Mouse (Mus musculus): ENCODE data around the gene Mrps12. TPM values are rescaled to one million over a fixed set of nuclear protein-coding genes. Genes with fewer than 3 reads are reported as not detected.

Gene Mrps12
- polyA plus RNA-seq, 1 experiment, result 53.5 TPM

- H3K27ac ChIP-seq (ENCODE audit: insufficient read depth, low read length), result no peak overlapping the region
- H3K4me1 ChIP-seq (ENCODE audit: control insufficient read depth, insufficient read depth, low read length), result peaks cover 10% of the 10 kb centered on the region
- no peaks in the 10 kb centered on the region for H3K9me3 ChIP-seq (replicated peaks; ENCODE audit: control insufficient read depth, insufficient read depth, low read length, poor library complexity, severe bottlenecking)
- TF ChIP-seq EP300 (IDR thresholded peaks at IDR 0.05; ENCODE audit: insufficient read depth, low read depth, low read length) (no peak), CTCF (IDR thresholded peaks at IDR 0.05; ENCODE audit: low read depth, low read length) (no peak), POLR2A (IDR thresholded peaks at IDR 0.05; ENCODE audit: insufficient read depth, low read length) (no peak)
- no peak overlapping the region for H3K9ac ChIP-seq (ENCODE audit: low read depth, poor library complexity, severe bottlenecking)
- H3K27me3 ChIP-seq (ENCODE audit: control insufficient read depth, insufficient read depth, low read length, poor library complexity, severe bottlenecking), result no peaks in the 10 kb centered on the region
- no peaks in the 10 kb centered on the region for H3K36me3 ChIP-seq (ENCODE audit: control insufficient read depth, insufficient read depth, low read length, poor library complexity, severe bottlenecking)
- no peak overlapping the region for H3K4me3 ChIP-seq (ENCODE audit: low read depth, low read length)
Observed at GRCm38 (mm10) chr7:28785161-28785560, 43.5 kb upstream of the Mrps12 start.

- Histone ChIP-seq H3K36me3 (ENCODE audit: control insufficient read depth, insufficient read depth, low read length, poor library complexity, severe bottlenecking) (no peaks in the 10 kb centered on the region), H3K9me3 (replicated peaks; ENCODE audit: control insufficient read depth, insufficient read depth, low read length, poor library complexity, severe bottlenecking) (no peaks in the 10 kb centered on the region), H3K4me1 (ENCODE audit: control insufficient read depth, insufficient read depth, low read length) (peaks cover 7% of the 10 kb centered on the region), H3K27me3 (ENCODE audit: control insufficient read depth, insufficient read depth, low read length, poor library complexity, severe bottlenecking) (no peaks in the 10 kb centered on the region), H3K4me3 (ENCODE audit: low read depth, low read length) (no peak overlapping the region), H3K27ac (ENCODE audit: insufficient read depth, low read length) (no peak overlapping the region), H3K9ac (ENCODE audit: low read depth, poor library complexity, severe bottlenecking) (no peak overlapping the region)
- TF ChIP-seq CTCF (IDR thresholded peaks at IDR 0.05; ENCODE audit: low read depth, low read length) (no peak), POLR2A (IDR thresholded peaks at IDR 0.05; ENCODE audit: insufficient read depth, low read length) (no peak), EP300 (IDR thresholded peaks at IDR 0.05; ENCODE audit: insufficient read depth, low read depth, low read length) (no peak)
Observed at GRCm38 (mm10) chr7:28781261-28781663, 39.6 kb upstream of the Mrps12 start.

GRCm38 (mm10) chr7:28780857-28781256 lies 39.2 kb upstream of the Mrps12 start:
- TF ChIP-seq POLR2A (IDR thresholded peaks at IDR 0.05; ENCODE audit: insufficient read depth, low read length), result no peak
- no peak for TF ChIP-seq EP300 (IDR thresholded peaks at IDR 0.05; ENCODE audit: insufficient read depth, low read depth, low read length)
- no peak for TF ChIP-seq CTCF (IDR thresholded peaks at IDR 0.05; ENCODE audit: low read depth, low read length)
- no peaks in the 10 kb centered on the region for H3K36me3 ChIP-seq (ENCODE audit: control insufficient read depth, insufficient read depth, low read length, poor library complexity, severe bottlenecking)

GRCm38 (mm10) chr7:28780067-28780658 lies 38.5 kb upstream of the Mrps12 start:
- Histone ChIP-seq H3K27ac (ENCODE audit: insufficient read depth, low read length) (no peak overlapping the region), H3K9ac (ENCODE audit: low read depth, poor library complexity, severe bottlenecking) (no peak overlapping the region), H3K36me3 (ENCODE audit: control insufficient read depth, insufficient read depth, low read length, poor library complexity, severe bottlenecking) (no peaks in the 10 kb centered on the region), H3K4me1 (ENCODE audit: control insufficient read depth, insufficient read depth, low read length) (peaks cover 7% of the 10 kb centered on the region), H3K27me3 (ENCODE audit: control insufficient read depth, insufficient read depth, low read length, poor library complexity, severe bottlenecking) (no peaks in the 10 kb centered on the region), H3K9me3 (replicated peaks; ENCODE audit: control insufficient read depth, insufficient read depth, low read length, poor library complexity, severe bottlenecking) (no peaks in the 10 kb centered on the region), H3K4me3 (ENCODE audit: low read depth, low read length) (no peak overlapping the region)
- TF ChIP-seq EP300 (IDR thresholded peaks at IDR 0.05; ENCODE audit: insufficient read depth, low read depth, low read length), result no peak
- TF ChIP-seq CTCF (IDR thresholded peaks at IDR 0.05; ENCODE audit: low read depth, low read length), result peak; percentile 73
- TF ChIP-seq POLR2A (IDR thresholded peaks at IDR 0.05; ENCODE audit: insufficient read depth, low read length), result no peak

More at GRCm38 (mm10) chr7:28780857-28781256, 39.2 kb upstream of the Mrps12 start:
- Histone ChIP-seq H3K27ac (ENCODE audit: insufficient read depth, low read length) (no peak overlapping the region), H3K27me3 (ENCODE audit: control insufficient read depth, insufficient read depth, low read length, poor library complexity, severe bottlenecking) (no peaks in the 10 kb centered on the region), H3K4me3 (ENCODE audit: low read depth, low read length) (no peak overlapping the region), H3K9me3 (replicated peaks; ENCODE audit: control insufficient read depth, insufficient read depth, low read length, poor library complexity, severe bottlenecking) (no peaks in the 10 kb centered on the region), H3K4me1 (ENCODE audit: control insufficient read depth, insufficient read depth, low read length) (peaks cover 7% of the 10 kb centered on the region), H3K9ac (ENCODE audit: low read depth, poor library complexity, severe bottlenecking) (no peak overlapping the region)

DNA sequence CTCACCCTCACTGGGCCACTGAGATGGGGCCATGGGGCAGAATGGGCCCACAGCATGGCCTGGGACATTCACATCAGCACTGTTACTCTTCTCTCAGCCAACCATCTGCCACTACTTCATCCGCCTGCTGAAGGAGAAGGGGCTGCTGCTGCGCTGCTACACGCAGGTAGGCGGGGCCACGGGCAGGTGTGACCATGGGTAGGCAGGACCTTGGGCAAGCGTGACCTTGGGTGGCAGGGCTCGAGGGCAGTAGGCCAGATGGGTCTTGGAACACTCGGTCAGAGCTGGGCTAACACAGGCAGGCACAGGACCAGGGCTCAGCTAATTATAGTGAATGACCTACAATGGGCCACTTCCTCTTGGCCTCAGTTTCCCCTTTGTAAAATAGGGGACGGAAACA lies 37.2 kb upstream of the Mrps12 start:
- Histone ChIP-seq H3K9ac (ENCODE audit: low read depth, poor library complexity, severe bottlenecking) (no peak overlapping the region), H3K4me3 (ENCODE audit: low read depth, low read length) (no peak overlapping the region), H3K4me1 (ENCODE audit: control insufficient read depth, insufficient read depth, low read length) (peaks cover 3% of the 10 kb centered on the region), H3K9me3 (replicated peaks; ENCODE audit: control insufficient read depth, insufficient read depth, low read length, poor library complexity, severe bottlenecking) (no peaks in the 10 kb centered on the region), H3K27ac (ENCODE audit: insufficient read depth, low read length) (no peak overlapping the region), H3K27me3 (ENCODE audit: control insufficient read depth, insufficient read depth, low read length, poor library complexity, severe bottlenecking) (no peaks in the 10 kb centered on the region), H3K36me3 (ENCODE audit: control insufficient read depth, insufficient read depth, low read length, poor library complexity, severe bottlenecking) (no peaks in the 10 kb centered on the region)
- TF ChIP-seq EP300 (IDR thresholded peaks at IDR 0.05; ENCODE audit: insufficient read depth, low read depth, low read length), result no peak
- no peak for TF ChIP-seq POLR2A (IDR thresholded peaks at IDR 0.05; ENCODE audit: insufficient read depth, low read length)
- TF ChIP-seq CTCF (IDR thresholded peaks at IDR 0.05; ENCODE audit: low read depth, low read length), result no peak

DNA sequence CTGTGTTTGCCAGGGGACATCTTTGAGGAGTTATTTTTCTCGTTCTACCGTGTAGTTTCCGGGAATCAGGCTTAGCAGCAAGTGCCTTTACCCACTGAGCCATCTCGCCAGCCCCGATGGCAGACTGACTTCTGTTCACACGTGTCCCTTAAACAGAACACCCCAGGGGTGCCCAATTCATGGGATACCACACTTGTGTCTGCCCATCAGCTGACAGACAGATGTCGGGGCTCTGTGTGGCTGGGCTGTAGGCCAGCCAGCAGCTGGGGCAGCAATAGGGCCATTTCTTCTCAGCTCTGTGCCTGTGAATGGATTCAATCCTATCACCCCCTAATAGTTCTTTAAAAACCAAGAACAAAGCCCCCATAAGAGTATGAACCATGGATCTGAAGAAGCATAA lies 33.5 kb upstream of the Mrps12 start:
- H3K36me3 ChIP-seq (ENCODE audit: control insufficient read depth, insufficient read depth, low read length, poor library complexity, severe bottlenecking), result no peaks in the 10 kb centered on the region
- no peak overlapping the region for H3K9ac ChIP-seq (ENCODE audit: low read depth, poor library complexity, severe bottlenecking)
- H3K27ac ChIP-seq (ENCODE audit: insufficient read depth, low read length), result no peak overlapping the region
- H3K4me3 ChIP-seq (ENCODE audit: low read depth, low read length), result no peak overlapping the region
- TF ChIP-seq POLR2A (IDR thresholded peaks at IDR 0.05; ENCODE audit: insufficient read depth, low read length) (no peak), CTCF (IDR thresholded peaks at IDR 0.05; ENCODE audit: low read depth, low read length) (no peak), EP300 (IDR thresholded peaks at IDR 0.05; ENCODE audit: insufficient read depth, low read depth, low read length) (no peak)
- peaks cover under 1% of the 10 kb centered on the region for H3K4me1 ChIP-seq (ENCODE audit: control insufficient read depth, insufficient read depth, low read length)
- no peaks in the 10 kb centered on the region for H3K9me3 ChIP-seq (replicated peaks; ENCODE audit: control insufficient read depth, insufficient read depth, low read length, poor library complexity, severe bottlenecking)
- no peaks in the 10 kb centered on the region for H3K27me3 ChIP-seq (ENCODE audit: control insufficient read depth, insufficient read depth, low read length, poor library complexity, severe bottlenecking)
